Mouse (Mus musculus): ENCODE measurements around the gene Banp. TPM values are rescaled to one million over a fixed set of nuclear protein-coding genes. Genes with fewer than 3 reads are reported as not detected.

Gene Banp
- total RNA-seq, 2 experiments from 2014 or later = 8.8 to 18.7 TPM

GRCm38 (mm10) chr8:121932026-121932667, 17.4 kb upstream of the Banp start:
- Histone ChIP-seq H3K4me3 (no peak overlapping the region), H3K27ac (peak overlapping the region; percentile 78)
- TF ChIP-seq CTCF (IDR thresholded peaks at IDR 0.05) = no peak
- intact Hi-C loops (cut with DNase I) = no loop called here
- peak; percentile 76 for DNase-seq

GRCm38 (mm10) chr8:121932668-121933520, 16.7 kb upstream of the Banp start:
- TF ChIP-seq CTCF (IDR thresholded peaks at IDR 0.05) = peak; percentile 13; the same call in 1 of the 2 replicates
- DNase-seq = no peak
- Histone ChIP-seq H3K27ac (peak overlapping the region; percentile 78), H3K4me3 (no peak overlapping the region)
- intact Hi-C loops (cut with DNase I) = no loop called here

GRCm38 (mm10) chr8:121934506-121934905, 15.0 kb upstream of the Banp start:
- peak; percentile 48 for DNase-seq
- TF ChIP-seq CTCF (IDR thresholded peaks at IDR 0.05) = peak; percentile 76
- Histone ChIP-seq H3K27ac (peak overlapping the region; percentile 67), H3K4me3 (no peak overlapping the region)
- intact Hi-C loops (cut with DNase I) = no loop called here

- Histone ChIP-seq H3K27ac (peak overlapping the region; percentile 67), H3K4me3 (no peak overlapping the region)
- intact Hi-C loops (cut with DNase I) = no loop called here
- DNase-seq = no peak
- no peak for TF ChIP-seq CTCF (IDR thresholded peaks at IDR 0.05)
Observed at GRCm38 (mm10) chr8:121934923-121935322, 14.6 kb upstream of the Banp start.

- intact Hi-C loops (cut with DNase I) = no loop called here
- TF ChIP-seq CTCF (IDR thresholded peaks at IDR 0.05) = peak; percentile 25; the same call in 1 of the 2 replicates
- H3K27ac ChIP-seq = peak overlapping the region; percentile 67
Observed at GRCm38 (mm10) chr8:121935341-121936294, 13.9 kb upstream of the Banp start.

GRCm38 (mm10) chr8:121936391-121936790, 13.2 kb upstream of the Banp start:
- intact Hi-C loops (cut with DNase I) = no loop called here
- DNase-seq = peak; percentile 77
- no peak for TF ChIP-seq CTCF (IDR thresholded peaks at IDR 0.05)
- Histone ChIP-seq H3K4me3 (no peak overlapping the region), H3K27ac (peak overlapping the region; percentile 67)

More at GRCm38 (mm10) chr8:121935341-121936294, 13.9 kb upstream of the Banp start:
- peak; percentile 59 for DNase-seq
- no peak overlapping the region for H3K4me3 ChIP-seq

GRCm38 (mm10) chr8:121938732-121939131, 10.8 kb upstream of the Banp start:
- no peak overlapping the region for H3K4me3 ChIP-seq
- H3K27ac ChIP-seq = no peak overlapping the region
- TF ChIP-seq CTCF (IDR thresholded peaks at IDR 0.05) = no peak
- no peak for DNase-seq
- intact Hi-C loops (cut with DNase I) = no loop called here

GRCm38 (mm10) chr8:121943057-121943540, 6.5 kb upstream of the Banp start:
- intact Hi-C loops (cut with DNase I) = no loop called here
- DNase-seq = no peak
- H3K4me3 ChIP-seq = no peak overlapping the region
- TF ChIP-seq CTCF (IDR thresholded peaks at IDR 0.05) = no peak
- peak overlapping the region; percentile 87 for H3K27ac ChIP-seq

GRCm38 (mm10) chr8:121943716-121944115, 5.8 kb upstream of the Banp start:
- peak overlapping the region; percentile 87 for H3K27ac ChIP-seq
- no peak for TF ChIP-seq CTCF (IDR thresholded peaks at IDR 0.05)
- intact Hi-C loops (cut with DNase I) = no loop called here
- H3K4me3 ChIP-seq = no peak overlapping the region
- peak; percentile 85 for DNase-seq

- no peak for DNase-seq
- no peak for TF ChIP-seq CTCF (IDR thresholded peaks at IDR 0.05)
- intact Hi-C loops (cut with DNase I) = no loop called here
- H3K27ac ChIP-seq = peak within 1 kb of the TSS; percentile 87
- no peak within 1 kb of the TSS for H3K4me3 ChIP-seq
Observed at GRCm38 (mm10) chr8:121944831-121945230, 4.7 kb upstream of the Banp start, which contains the start of gene Car5a. Gene Car5a (minus strand): TSS chr8:121944904.

GRCm38 (mm10) chr8:121946351-121946750, 3.2 kb upstream of the Banp start:
- intact Hi-C loops (cut with DNase I) = no loop called here
- no peak for TF ChIP-seq CTCF (IDR thresholded peaks at IDR 0.05)
- DNase-seq = no peak
- Histone ChIP-seq H3K4me3 (no peak overlapping the region), H3K27ac (no peak overlapping the region)

Measured in gastrocnemius, adult 2 months (tissue).